Mouse (Mus musculus) CH12.LX (cell line): Measurements from ENCODE around the gene Vmn2r-ps159. TPM values are rescaled to one million over a fixed set of nuclear protein-coding genes. Genes with fewer than 3 reads are reported as not detected.
"Not testable (repeated sequence)": the region's sequence is repeated elsewhere in the genome, so short reads cannot be mapped to it uniquely, and the experiment has no call there.

ENCODE experiments used
- DNase-seq: peaks from one replicate; pipeline ENCODE4 v3.0.0-alpha.2; 2013; ENCODE audit errors: extremely low read depth
- H3K27ac ChIP-seq: 2 replicates; pipeline ENCODE4 v1.5.1; 2012; ENCODE audit warnings: low read depth, mild to moderate bottlenecking, control low read depth, moderate library complexity; ENCODE audit not compliant: insufficient read depth
- H3K27me3 ChIP-seq: replicated peaks from 2 replicates; pipeline ENCODE3; 2012; ENCODE audit warnings: inconsistent platforms
- H3K36me3 ChIP-seq, 2 experiments: replicated peaks in 1 of 2; 2 replicates each; pipeline versions ENCODE3 to v1.6.1; 2012; ENCODE audit warnings: inconsistent platforms in 1 of 2, low read length in 1 of 2, mild to moderate bottlenecking in 1 of 2, mixed read lengths in 1 of 2, moderate library complexity in 1 of 2; ENCODE audit not compliant: control insufficient read depth in 1 of 2, insufficient read depth in 1 of 2
- H3K4me1 ChIP-seq, 2 experiments: 2 replicates each; pipeline ENCODE4 v1.6.1; 2012; ENCODE audit warnings: inconsistent platforms in 1 of 2, moderate library complexity in 1 of 2; ENCODE audit not compliant: insufficient read depth in 2 of 2, control insufficient read depth in 1 of 2
- H3K4me2 ChIP-seq: 2 replicates; pipeline ENCODE4 v1.6.1; 2012; ENCODE audit warnings: low read depth, mild to moderate bottlenecking, control low read depth; ENCODE audit not compliant: poor library complexity, insufficient read depth, severe bottlenecking
- H3K4me3 ChIP-seq, 3 experiments: fragments of 150-350 bp in 1 of 3; sonication (generic) in 1 of 3; replicated peaks in 1 of 3; 2 replicates each; pipeline versions ENCODE3 to v1.5.1; 2011 to 2012; ENCODE audit warnings: low read depth in 2 of 3, low read length in 2 of 3, mild to moderate bottlenecking in 2 of 3, moderate library complexity in 2 of 3, control low read depth in 1 of 3, improper control_type of control experiment in 1 of 3, inconsistent platforms in 1 of 3, mixed read lengths in 1 of 3; ENCODE audit not compliant: poor library complexity in 1 of 3
- H3K79me2 ChIP-seq: replicated peaks from 2 replicates; pipeline ENCODE4 v1.6.1; 2012; ENCODE audit warnings: mild to moderate bottlenecking, moderate library complexity; ENCODE audit not compliant: control insufficient read depth, poor library complexity, insufficient read depth, severe bottlenecking; ENCODE audit errors: extremely low read depth
- H3K9ac ChIP-seq: 2 replicates; pipeline ENCODE4 v1.6.1; 2012; ENCODE audit warnings: low read depth, mild to moderate bottlenecking, control low read depth, moderate library complexity; ENCODE audit not compliant: insufficient read depth
- H3K9me3 ChIP-seq: replicated peaks from 2 replicates; pipeline ENCODE3; 2012; ENCODE audit warnings: low read length, inconsistent platforms, mixed read lengths
- E2F4 ChIP-seq: IDR thresholded peaks from 2 replicates; pipeline ENCODE4 v1.6.1; 2011; ENCODE audit warnings: low read depth, low read length, improper control_type of control experiment; ENCODE audit not compliant: insufficient replicate concordance
- MAX ChIP-seq: IDR thresholded peaks from 2 replicates; pipeline ENCODE4 v1.6.1; 2011; ENCODE audit warnings: low read length, improper control_type of control experiment
- MAZ ChIP-seq: IDR thresholded peaks from 2 replicates; pipeline ENCODE4 v1.6.1; 2012; ENCODE audit warnings: low read depth, mild to moderate bottlenecking, inconsistent platforms, low read length, improper control_type of control experiment, moderate library complexity
- MEF2A ChIP-seq: IDR thresholded peaks from 2 replicates; pipeline ENCODE4 v1.6.1; 2014; ENCODE audit warnings: low read depth, mild to moderate bottlenecking, inconsistent platforms, low read length, improper control_type of control experiment, borderline replicate concordance
- NELFE ChIP-seq: IDR thresholded peaks from 2 replicates; pipeline ENCODE4 v1.6.1; 2011; ENCODE audit warnings: low read depth, low read length, improper control_type of control experiment
- POLR2A ChIP-seq: IDR thresholded peaks from 2 replicates; pipeline ENCODE4 v1.6.1; 2011; ENCODE audit warnings: low read depth, mild to moderate bottlenecking, improper control_type of control experiment, low read length
- dilution Hi-C: fragments of 300-500 bp; cut with MboI; formaldehyde crosslinking; loops from 2 replicates; pipeline ENCODE4 v1.14.3; 2020; ENCODE audit warnings: low sequenced_read_pairs; ENCODE audit not compliant: extremely low pct_unique_long_range_greater_than_20kb, extremely low pct_ligation_motif_present
- in situ Hi-C: fragments of 300-500 bp; cut with MboI; formaldehyde crosslinking; loops from 3 replicates; pipeline ENCODE4 v1.14.3; 2019; ENCODE audit warnings: low sequenced_read_pairs, low pct_ligation_motif_present, low pct_unique_long_range_greater_than_20kb, mixed read lengths
- polyA plus RNA-seq: library from polyadenylated mRNA; unstranded; fragments of >175 nt; gene quantifications from 2 replicates; pipeline ENCODE4 v1.2.1, GENCODE M21; 2012; ENCODE audit warnings: low read depth; ENCODE audit not compliant: insufficient read length
- total RNA-seq, 2 experiments: library from RNA; depleted of rRNA; stranded (reverse); fragments of 300-350 nt in 1 of 2; fragments of >200 nt in 1 of 2; gene quantifications; 2 replicates each; pipeline ENCODE4 v1.2.3; 2012 to 2014

Vmn2r-ps159 gene
- total and polyA plus RNA-seq, 3 experiments: 0.04 TPM; not detected in 2

DNA sequence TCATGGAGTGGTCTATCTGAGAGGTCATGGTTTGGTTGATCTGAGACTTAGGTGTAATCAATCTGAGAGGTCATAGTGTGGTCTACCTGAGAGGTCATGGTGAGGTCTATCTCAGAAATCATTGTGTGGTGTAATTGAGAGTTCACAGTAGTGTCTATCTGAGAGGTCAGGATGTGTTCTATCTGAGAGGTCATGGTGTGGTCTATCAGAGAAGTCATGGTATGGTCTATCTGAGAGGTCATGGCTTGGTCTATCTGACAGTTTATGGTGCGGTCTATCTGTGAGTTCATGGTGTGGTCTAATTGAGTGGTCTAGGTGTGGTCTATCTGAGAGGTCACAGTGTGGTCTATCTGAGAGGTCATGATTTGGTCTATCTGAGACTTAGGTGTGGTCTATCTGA is 12.4 kb downstream of the Vmn2r-ps159 start:
- in situ Hi-C loops: no loop called here
- peaks cover 11% of the 10 kb centered on the region for H3K9me3 ChIP-seq
- no peak overlapping the region for H3K27ac ChIP-seq
- no peaks in the 10 kb centered on the region for H3K27me3 ChIP-seq
- no peaks in the 10 kb centered on the region for H3K79me2 ChIP-seq
- no peaks in the 10 kb centered on the region for H3K36me3 ChIP-seq
- no peak overlapping the region for H3K4me2 ChIP-seq
- H3K4me3 ChIP-seq: no peak overlapping the region
- H3K4me1 ChIP-seq: no peaks in the 10 kb centered on the region
- no peak for TF ChIP-seq MAX
- TF ChIP-seq POLR2A: no peak
- TF ChIP-seq MAZ: no peak
- TF ChIP-seq E2F4: no peak
- TF ChIP-seq NELFE: no peak
- TF ChIP-seq MEF2A: no peak
- TF ChIP-seq, all 38 proteins: peak for 0
- DNase-seq: no peak
- dilution Hi-C loops: no loop called here
- no peak overlapping the region for H3K9ac ChIP-seq

DNA sequence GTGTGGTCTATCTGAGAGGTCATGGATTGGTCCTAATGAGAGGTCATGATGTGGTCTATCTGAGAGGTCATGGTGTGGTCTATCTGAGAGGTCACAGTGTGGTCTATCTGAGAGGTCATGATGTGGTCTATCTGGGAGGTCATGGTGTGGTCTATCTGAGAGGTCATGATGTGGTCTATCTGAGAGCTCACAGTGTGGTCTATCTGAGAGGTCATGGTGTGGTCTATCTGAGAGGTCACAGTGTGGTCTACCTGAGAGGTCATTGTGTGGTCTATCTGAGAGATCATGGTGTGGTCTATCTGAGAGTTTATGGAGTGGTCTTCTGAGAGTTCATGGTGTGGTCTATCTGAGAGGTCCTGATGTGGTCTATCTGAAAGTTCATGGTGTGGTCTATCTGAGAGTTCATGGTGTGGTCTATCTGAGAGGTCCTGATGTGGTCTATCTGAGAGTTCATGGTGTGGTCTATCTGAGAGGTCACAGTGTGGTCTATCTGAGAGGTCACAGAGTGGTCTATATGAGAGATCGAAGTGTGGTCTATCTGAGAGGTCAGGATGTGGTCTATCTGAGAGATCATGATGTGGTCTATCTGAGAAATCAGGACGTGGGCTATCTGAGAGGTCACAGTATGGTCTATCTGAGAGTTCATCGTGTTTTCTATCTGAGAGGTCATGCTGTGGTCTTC is 26.0 kb downstream of the Vmn2r-ps159 start:
- in situ Hi-C loops, H3K4me3 ChIP-seq, H3K9ac ChIP-seq, H3K9me3 ChIP-seq, dilution Hi-C loops, H3K36me3 ChIP-seq, H3K27ac ChIP-seq, H3K4me2 ChIP-seq, DNase-seq, H3K79me2 ChIP-seq, H3K27me3 ChIP-seq, H3K4me1 ChIP-seq: not testable (repeated sequence)

Other genes starting within 250 kb of the Vmn2r-ps159 start
- 34.3 and 37.7 TPM in 2 replicates for gene 9430015G10Rik, start 221.1 kb upstream of the Vmn2r-ps159 start, total RNA-seq (2012; rRNA removed)
- gene 9430015G10Rik, start 221.1 kb upstream of the Vmn2r-ps159 start, total RNA-seq (2014; rRNA removed): 29.8 and 31.1 TPM in 2 replicates
- 29.8 and 33.2 TPM in 2 replicates for gene 9430015G10Rik, start 221.1 kb upstream of the Vmn2r-ps159 start, polyA plus RNA-seq
- 0.21 and 0.29 TPM in 2 replicates for gene Rnf223, start 200.6 kb upstream of the Vmn2r-ps159 start, total RNA-seq (2012; rRNA removed)
- gene Rnf223, start 200.6 kb upstream of the Vmn2r-ps159 start, total RNA-seq (2014; rRNA removed): 0.07 and 0.18 TPM in 2 replicates
- gene Rnf223, start 200.6 kb upstream of the Vmn2r-ps159 start, polyA plus RNA-seq: 0.55 and 0.80 TPM in 2 replicates
- gene Agrn, start 133.6 kb upstream of the Vmn2r-ps159 start, total RNA-seq (2012; rRNA removed): 5.0 and 10.6 TPM in 2 replicates
- 1.6 and 1.7 TPM in 2 replicates for gene Agrn, start 133.6 kb upstream of the Vmn2r-ps159 start, total RNA-seq (2014; rRNA removed)
- 3.1 and 3.4 TPM in 2 replicates for gene Agrn, start 133.6 kb upstream of the Vmn2r-ps159 start, polyA plus RNA-seq
- gene Isg15, start 130.3 kb upstream of the Vmn2r-ps159 start, total RNA-seq (2012; rRNA removed): 4.5 and 6.8 TPM in 2 replicates
- gene Isg15, start 130.3 kb upstream of the Vmn2r-ps159 start, total RNA-seq (2014; rRNA removed): 4.8 TPM in 2 replicates
- gene Isg15, start 130.3 kb upstream of the Vmn2r-ps159 start, polyA plus RNA-seq: 6.0 and 10.4 TPM in 2 replicates
- 0.80 and 1.6 TPM in 2 replicates for gene AW011738, start 127.8 kb upstream of the Vmn2r-ps159 start, total RNA-seq (2012; rRNA removed)
- gene AW011738, start 127.8 kb upstream of the Vmn2r-ps159 start, total RNA-seq (2014; rRNA removed): 0.15 TPM in 1 of 2 replicates, not detected in the other
- 0.14 and 0.20 TPM in 2 replicates for gene AW011738, start 127.8 kb upstream of the Vmn2r-ps159 start, polyA plus RNA-seq
- 0.04 and 0.08 TPM in 2 replicates for gene Perm1, start 115.2 kb upstream of the Vmn2r-ps159 start, total RNA-seq (2012; rRNA removed)
- gene Perm1, start 115.2 kb upstream of the Vmn2r-ps159 start, total RNA-seq (2014; rRNA removed): not detected in 2 replicates
- gene Perm1, start 115.2 kb upstream of the Vmn2r-ps159 start, polyA plus RNA-seq: 0.43 and 0.50 TPM in 2 replicates
- gene Plekhn1, start 96.2 kb upstream of the Vmn2r-ps159 start, total RNA-seq (2012; rRNA removed): 8.2 and 9.7 TPM in 2 replicates
- gene Plekhn1, start 96.2 kb upstream of the Vmn2r-ps159 start, total RNA-seq (2014; rRNA removed): 3.3 TPM in 2 replicates
- 6.5 and 7.2 TPM in 2 replicates for gene Plekhn1, start 96.2 kb upstream of the Vmn2r-ps159 start, polyA plus RNA-seq
- 197 and 200 TPM in 2 replicates for gene Noc2l, start 95.1 kb upstream of the Vmn2r-ps159 start, total RNA-seq (2012; rRNA removed)
- gene Noc2l, start 95.1 kb upstream of the Vmn2r-ps159 start, total RNA-seq (2014; rRNA removed): 157 and 173 TPM in 2 replicates
- 244 and 265 TPM in 2 replicates for gene Noc2l, start 95.1 kb upstream of the Vmn2r-ps159 start, polyA plus RNA-seq
- 3.5 and 4.1 TPM in 2 replicates for gene Samd11, start 75.4 kb upstream of the Vmn2r-ps159 start, total RNA-seq (2012; rRNA removed)
- gene Samd11, start 75.4 kb upstream of the Vmn2r-ps159 start, total RNA-seq (2014; rRNA removed): not detected in 2 replicates
- 0.18 and 0.47 TPM in 2 replicates for gene Samd11, start 75.4 kb upstream of the Vmn2r-ps159 start, polyA plus RNA-seq